Mouse (Mus musculus) T-cell, adult 2 months (primary cell): Measurements from ENCODE around the gene Tardbp.

Experiments used
- DNase-seq: peaks from one replicate; pipeline ENCODE4 v3.0.0; 2022; ENCODE audit warnings: low spot score

Gene Tardbp

GRCm38 (mm10) chr4:148638302-148638701, 11.5 kb upstream of the Tardbp start:
- DNase-seq, result no peak

- DNase-seq, result no peak
Measured at GRCm38 (mm10) chr4:148635309-148635708, 8.5 kb upstream of the Tardbp start.

- DNase-seq, result no peak
Measured at GRCm38 (mm10) chr4:148633395-148634061, 6.7 kb upstream of the Tardbp start.

- DNase-seq, result no peak
Measured at GRCm38 (mm10) chr4:148632013-148632692, 5.3 kb upstream of the Tardbp start.

DNA sequence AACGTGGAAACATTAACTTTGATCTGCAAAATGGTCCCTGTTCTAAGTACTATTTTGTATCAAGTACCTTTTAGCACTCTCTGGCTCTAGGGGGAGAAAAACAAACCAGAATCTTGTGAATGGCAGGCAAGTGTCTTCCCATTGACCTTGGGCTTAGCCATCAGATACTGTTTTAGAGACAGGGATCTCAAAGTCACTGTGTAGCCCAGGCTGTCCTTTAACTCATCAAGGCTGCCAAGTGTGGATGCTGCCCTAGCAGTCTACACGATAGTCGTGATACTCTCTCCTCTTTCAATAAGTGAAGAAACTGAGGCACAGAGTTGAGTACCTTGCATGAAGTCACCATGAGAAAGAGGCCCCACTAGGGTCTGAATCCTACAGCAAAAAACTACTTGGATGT, 427 bp upstream of the Tardbp start:
- DNase-seq, result no peak

GRCm38 (mm10) chr4:148625756-148626622, 830 bp downstream of the Tardbp start:
- peak; percentile 68 for DNase-seq

DNA sequence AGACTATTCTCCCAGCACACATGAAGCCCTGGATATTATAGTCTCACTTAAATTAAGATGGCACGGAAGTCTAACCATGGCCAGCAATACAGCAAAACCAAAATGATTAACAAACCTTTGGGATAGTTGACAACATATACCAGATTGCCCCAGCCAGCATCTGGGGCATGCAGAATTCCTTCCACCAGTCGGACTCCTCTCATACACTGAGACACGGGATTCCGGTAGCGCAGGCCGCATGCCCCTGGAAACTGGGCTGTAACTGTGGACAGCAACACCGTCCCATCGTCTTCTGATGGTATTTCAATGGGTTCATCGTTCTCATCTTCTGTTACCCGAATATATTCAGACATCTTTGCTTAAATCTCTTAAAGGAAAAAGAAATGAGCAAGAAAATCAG, 1.8 kb downstream of the Tardbp start:
- DNase-seq, result no peak

- no peak for DNase-seq
Measured at GRCm38 (mm10) chr4:148623609-148624008, 3.2 kb downstream of the Tardbp start.

DNA sequence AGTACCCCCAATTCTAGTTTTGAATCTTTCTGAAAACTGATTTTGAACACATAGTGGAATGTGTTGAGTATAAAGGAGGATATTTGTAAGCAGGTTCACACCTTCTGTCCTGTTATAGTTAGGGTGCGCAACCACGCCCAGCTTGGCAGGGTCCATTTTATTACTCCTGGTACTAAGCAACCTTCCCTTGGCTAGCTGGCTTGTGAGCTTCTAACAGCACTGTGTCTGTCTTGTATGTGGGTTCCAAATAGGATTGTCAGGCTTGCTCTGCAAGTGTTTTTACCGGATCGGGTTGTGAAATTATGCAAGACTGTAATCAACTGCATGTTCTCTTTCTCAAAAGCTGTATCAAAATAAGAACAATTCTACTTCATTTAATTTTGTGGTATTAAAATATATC, 4.3 kb downstream of the Tardbp start:
- DNase-seq, result no peak

- no peak for DNase-seq
Measured at GRCm38 (mm10) chr4:148620718-148621117, 6.1 kb downstream of the Tardbp start.

GRCm38 (mm10) chr4:148619805-148620204, 7.0 kb downstream of the Tardbp start:
- DNase-seq, result no peak

DNA sequence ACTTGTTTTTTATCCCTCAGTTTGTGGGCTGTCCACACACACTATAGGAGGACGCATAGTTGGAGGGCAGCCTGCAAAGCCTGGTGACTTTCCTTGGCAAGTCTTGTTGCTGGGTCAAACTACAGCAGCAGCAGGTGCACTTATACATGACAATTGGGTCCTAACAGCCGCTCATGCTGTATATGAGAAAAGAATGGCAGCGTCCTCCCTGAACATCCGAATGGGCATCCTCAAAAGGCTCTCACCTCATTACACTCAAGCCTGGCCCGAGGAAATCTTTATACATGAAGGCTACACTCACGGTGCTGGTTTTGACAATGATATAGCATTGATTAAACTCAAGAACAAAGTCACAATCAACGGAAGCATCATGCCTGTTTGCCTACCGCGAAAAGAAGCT, 13.1 kb downstream of the Tardbp start:
- DNase-seq, result no peak

GRCm38 (mm10) chr4:148612557-148612956, 14.3 kb downstream of the Tardbp start:
- DNase-seq, result no peak

DNA sequence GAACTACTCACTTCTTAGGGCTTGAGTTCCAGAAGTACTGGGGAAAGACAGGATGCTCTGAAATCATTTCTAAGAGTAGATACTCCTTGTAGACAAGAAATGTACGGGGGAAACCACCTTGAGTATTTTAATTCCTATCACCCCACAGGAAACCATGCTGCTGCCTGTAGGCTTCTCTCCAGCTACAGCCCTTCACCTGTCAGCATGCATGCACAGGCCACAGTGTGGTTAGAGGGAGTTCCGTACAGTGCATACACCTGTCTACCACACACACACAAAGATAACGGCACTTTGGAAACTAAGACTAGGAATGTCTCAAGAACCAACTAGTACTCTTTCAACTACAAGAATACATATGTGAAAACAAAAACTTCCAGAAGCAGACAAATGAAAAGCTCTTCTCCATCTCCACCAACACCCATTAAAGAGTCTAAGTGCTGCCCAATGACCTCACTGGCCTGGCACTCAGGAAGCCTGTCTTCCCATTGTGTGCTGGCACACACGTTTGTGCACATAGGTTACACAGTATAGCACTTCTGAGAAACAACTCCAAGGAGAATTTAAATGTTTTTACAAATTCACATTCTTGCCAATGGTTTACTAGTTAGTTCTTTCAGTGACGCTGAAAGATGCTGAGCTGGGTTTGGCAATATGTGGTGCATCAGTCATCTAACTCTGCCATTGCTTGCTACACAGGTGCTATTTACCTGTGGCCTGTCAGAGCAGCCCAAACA, 16.0 kb downstream of the Tardbp start:
- no peak for DNase-seq

DNA sequence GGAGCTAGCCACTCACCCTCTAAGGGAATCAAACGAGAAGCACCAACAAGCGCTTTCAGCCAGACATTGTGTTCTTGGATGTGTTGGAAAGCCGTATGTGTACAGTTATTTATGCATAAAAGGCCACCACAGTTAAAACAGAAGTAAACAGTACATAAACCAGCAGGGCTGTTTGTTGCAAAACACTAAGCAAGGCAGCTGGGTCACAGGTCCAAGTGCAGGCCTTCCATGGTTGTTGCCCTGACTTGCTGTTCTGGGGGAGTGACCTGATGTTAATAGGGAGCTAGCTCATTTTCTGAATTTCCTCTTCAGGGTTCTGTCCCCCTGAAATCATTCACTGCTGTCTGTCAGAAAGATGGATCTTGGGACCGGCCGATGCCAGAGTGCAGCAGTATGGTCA, 17.0 kb downstream of the Tardbp start:
- no peak for DNase-seq

DNA sequence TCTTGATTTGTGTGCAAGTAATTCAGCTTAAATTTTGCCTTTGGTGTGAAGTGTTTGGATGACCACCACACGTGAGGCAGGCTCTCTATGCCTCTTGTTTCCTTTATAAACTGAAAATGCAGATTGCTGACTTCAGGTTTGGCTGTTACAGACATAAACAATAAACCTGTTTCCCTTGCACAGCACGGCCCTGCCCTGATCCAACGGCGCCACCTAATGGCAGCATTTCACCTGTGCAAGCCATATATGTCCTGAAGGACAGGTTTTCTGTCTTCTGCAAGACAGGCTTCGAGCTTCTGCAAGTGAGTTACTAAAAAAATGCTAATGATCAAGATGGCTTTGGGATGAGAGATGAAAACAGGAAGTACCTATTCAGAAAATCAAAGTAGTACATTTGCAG, 19.1 kb downstream of the Tardbp start:
- peak; percentile 78 for DNase-seq

- DNase-seq, result peak; percentile 55
Measured at GRCm38 (mm10) chr4:148604541-148605165, 22.2 kb downstream of the Tardbp start.

DNA sequence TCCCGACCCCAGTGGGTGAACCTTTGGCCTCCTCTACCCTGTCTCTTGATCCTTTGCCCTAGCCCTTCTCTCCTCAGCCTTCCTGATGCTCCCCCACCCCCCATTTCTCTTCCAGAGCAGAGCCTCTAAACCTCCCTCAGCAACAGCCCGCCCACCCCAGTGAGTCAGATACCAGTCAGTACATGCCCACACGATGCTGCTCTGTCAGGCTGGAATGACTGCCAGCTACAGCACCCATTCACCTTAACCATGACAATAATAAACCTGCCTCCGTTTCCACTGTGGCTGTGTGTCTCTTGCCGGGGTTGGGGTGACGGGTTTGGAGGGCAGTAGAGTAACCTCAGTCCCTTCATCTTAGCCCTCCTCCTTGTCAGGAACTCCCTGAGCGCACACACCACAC, 22.7 kb downstream of the Tardbp start:
- DNase-seq, result no peak

DNA sequence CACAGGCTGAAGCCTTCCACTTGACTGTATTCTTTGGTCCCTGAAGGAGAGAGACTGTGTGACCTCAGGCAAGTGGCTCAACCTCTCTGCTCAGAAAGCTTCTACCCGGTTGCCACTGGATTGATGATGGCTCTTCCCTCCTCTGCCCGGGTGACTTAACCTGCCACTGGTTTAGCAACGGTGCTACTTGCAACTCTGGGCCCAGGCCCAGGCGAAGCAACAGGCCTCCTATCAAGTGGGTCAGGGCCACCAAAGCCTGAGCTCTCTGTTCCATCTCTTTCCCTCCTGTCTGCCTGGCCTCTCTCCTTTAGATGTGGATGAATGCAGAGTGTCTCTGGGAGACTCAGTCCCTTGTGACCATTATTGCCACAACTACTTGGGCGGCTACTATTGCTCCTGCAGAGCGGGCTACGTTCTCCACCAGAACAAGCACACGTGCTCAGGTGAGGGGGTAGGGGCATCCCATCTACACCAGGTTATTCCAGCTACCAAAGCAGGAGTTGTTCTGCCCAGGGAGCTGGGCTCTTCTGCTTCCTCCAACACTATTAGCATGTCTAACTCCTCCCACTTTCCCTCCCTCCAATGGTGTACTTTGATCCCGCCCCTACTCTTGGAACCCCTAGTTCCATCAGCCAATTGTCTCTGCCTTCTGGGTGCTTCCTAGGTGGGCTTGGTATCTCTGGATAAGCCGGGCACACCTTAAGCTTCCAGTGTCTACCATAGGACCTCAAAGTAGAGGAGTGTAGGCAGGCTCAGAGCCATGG, 23.3 kb downstream of the Tardbp start:
- no peak for DNase-seq

DNA sequence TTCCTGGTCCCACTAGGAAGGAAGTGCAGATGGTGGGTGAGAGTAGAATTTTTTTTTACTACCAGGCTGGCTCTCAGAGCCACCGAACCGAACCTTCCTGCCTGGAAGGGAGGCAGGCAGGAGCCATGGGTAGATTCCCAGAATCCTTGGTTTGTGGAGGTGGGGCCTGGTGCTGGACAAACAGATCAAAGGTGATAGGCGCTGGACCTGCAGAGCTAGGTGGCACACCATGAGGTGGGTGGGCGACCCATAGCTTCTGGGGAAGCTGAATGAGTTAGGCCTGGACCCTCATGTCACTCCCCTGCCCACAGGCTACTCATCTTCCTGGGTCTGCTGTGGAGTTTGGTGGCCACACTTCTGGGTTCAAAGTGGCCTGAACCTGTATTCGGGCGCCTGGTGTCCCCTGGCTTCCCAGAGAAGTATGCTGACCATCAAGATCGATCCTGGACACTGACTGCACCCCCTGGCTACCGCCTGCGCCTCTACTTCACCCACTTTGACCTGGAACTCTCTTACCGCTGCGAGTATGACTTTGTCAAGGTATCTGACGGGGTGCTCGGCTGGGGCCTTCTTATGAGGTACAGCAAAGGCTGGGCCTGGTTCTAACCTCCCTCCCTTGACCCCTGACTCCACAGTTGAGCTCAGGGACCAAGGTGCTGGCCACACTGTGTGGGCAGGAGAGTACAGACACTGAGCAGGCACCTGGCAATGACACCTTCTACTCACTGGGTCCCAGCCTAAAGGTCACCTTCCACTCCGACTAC, 24.3 kb downstream of the Tardbp start, which contains the start of gene Masp2:
Masp2 (plus strand) TSS at position 198 of the 764 bp plus-strand sequence.
- DNase-seq, result no peak
